Mouse (Mus musculus) neural tube, embryonic 14.5 days (tissue): Measurements from ENCODE around the gene BC005537. TPM values are rescaled to one million over a fixed set of nuclear protein-coding genes. Genes with fewer than 3 reads are reported as not detected.
"Not testable (repeated sequence)": the region's sequence is repeated elsewhere in the genome, so short reads cannot be mapped to it uniquely, and the experiment has no call there.

ENCODE experiments used
- ATAC-seq: fragments of 200-750 bp; cut with Nextera tagmentation; 2 replicates; pipeline ENCODE4 v1.8.0; 2017; ENCODE audit warnings: low read depth, mild to moderate bottlenecking, moderate TSS enrichment, moderate library complexity
- H3K27ac ChIP-seq: fragments of 300-500 bp; sonication (generic); 2 replicates; pipeline ENCODE4 v1.5.1; 2014; ENCODE audit warnings: low read depth, mild to moderate bottlenecking, control low read depth, low read length, moderate library complexity, mixed read lengths
- H3K27me3 ChIP-seq: fragments of 300-500 bp; sonication (generic); 2 replicates; pipeline ENCODE4 v1.6.1; 2014; ENCODE audit warnings: low read length; ENCODE audit not compliant: control insufficient read depth, insufficient read depth
- H3K36me3 ChIP-seq: fragments of 300-500 bp; sonication (generic); 2 replicates; pipeline ENCODE4 v1.6.1; 2014; ENCODE audit warnings: low read length, mixed read lengths; ENCODE audit not compliant: control insufficient read depth, insufficient read depth
- H3K4me1 ChIP-seq: fragments of 300-500 bp; sonication (generic); 2 replicates; pipeline ENCODE4 v1.6.1; 2014; ENCODE audit warnings: low read length; ENCODE audit not compliant: control insufficient read depth, insufficient read depth
- H3K4me2 ChIP-seq: fragments of 300-500 bp; sonication (generic); 2 replicates; pipeline ENCODE4 v1.6.1; 2014; ENCODE audit warnings: mild to moderate bottlenecking, low read depth, low read length, control low read depth
- H3K4me3 ChIP-seq: fragments of 300-500 bp; sonication (generic); 2 replicates; pipeline ENCODE4 v1.5.1; 2014; ENCODE audit warnings: low read depth, low read length, control low read depth, mixed read lengths
- H3K9ac ChIP-seq: fragments of 300-500 bp; sonication (generic); replicated peaks from 2 replicates; pipeline ENCODE4 v1.6.1; 2014; ENCODE audit warnings: low read depth, mild to moderate bottlenecking, control low read depth, low read length, mixed read lengths
- H3K9me3 ChIP-seq: fragments of 300-500 bp; sonication (generic); 2 replicates; pipeline ENCODE4 v1.6.1; 2016; ENCODE audit warnings: low read length; ENCODE audit not compliant: control insufficient read depth
- WGBS: fragments of 180-500 bp; shearing (Covaris S2); extraction: QIAGEN DNeasy Blood & Tissue Kit; methylation state at CpG from one replicate; pipeline ENCODE4 v1.1.7; 2014; 5-methylcytosine and 5-hydroxymethylcytosine counted together
- polyA plus RNA-seq: library from polyadenylated mRNA; unstranded; fragments of >200 nt; fragmentation: Nextera tagmentation; extraction: Ambion mirVana; gene quantifications from 2 replicates; pipeline ENCODE4 v1.2.1, GENCODE M21; 2014

Gene BC005537
- polyA plus RNA-seq, 1 experiment from 2014 or later: 51.9 TPM

- not testable (repeated sequence) for H3K27me3 ChIP-seq, ATAC-seq, H3K36me3 ChIP-seq, H3K9me3 ChIP-seq, H3K4me1 ChIP-seq, H3K9ac ChIP-seq, H3K4me3 ChIP-seq, H3K4me2 ChIP-seq, H3K27ac ChIP-seq
- 81% methylated on average over 4 of the region's 4 CpGs for WGBS
Observed at GRCm38 (mm10) chr13:24767809-24768208, 33.6 kb upstream of the BC005537 start.

- not testable (repeated sequence) for H3K4me2 ChIP-seq, H3K9me3 ChIP-seq, H3K27me3 ChIP-seq, H3K36me3 ChIP-seq, ATAC-seq, H3K4me1 ChIP-seq, H3K9ac ChIP-seq, H3K27ac ChIP-seq, H3K4me3 ChIP-seq
- WGBS: 95% methylated on average over 10 of the region's 10 CpGs
Observed at GRCm38 (mm10) chr13:24771482-24771881, 30.0 kb upstream of the BC005537 start.

- Histone ChIP-seq H3K4me3 (no peak overlapping the region), H3K4me1 (no peaks in the 10 kb centered on the region), H3K27ac (no peak overlapping the region), H3K9me3 (no peaks in the 10 kb centered on the region), H3K4me2 (no peak overlapping the region), H3K27me3 (no peaks in the 10 kb centered on the region), H3K9ac (no peak overlapping the region), H3K36me3 (no peaks in the 10 kb centered on the region)
- ATAC-seq: no peak
- WGBS: 55% methylated on average over 7 of the region's 7 CpGs
Observed at GRCm38 (mm10) chr13:24776146-24776844, 25.2 kb upstream of the BC005537 start.

- 0 out of 2 replicates have a peak, but pooled peaks cover 3% of the 10 kb centered on the region for H3K4me1 ChIP-seq
- H3K9ac ChIP-seq: no peak overlapping the region
- no peak overlapping the region for H3K27ac ChIP-seq
- H3K36me3 ChIP-seq: no peaks in the 10 kb centered on the region
- 83% methylated on average over 2 of the region's 2 CpGs for WGBS
- no peak for ATAC-seq
- no peak overlapping the region for H3K4me2 ChIP-seq
- no peaks in the 10 kb centered on the region for H3K9me3 ChIP-seq
- no peaks in the 10 kb centered on the region for H3K27me3 ChIP-seq
- no peak overlapping the region for H3K4me3 ChIP-seq
Observed at GRCm38 (mm10) chr13:24778026-24778425, 23.4 kb upstream of the BC005537 start.

GRCm38 (mm10) chr13:24778706-24779380, 22.6 kb upstream of the BC005537 start:
- ATAC-seq: no peak
- H3K4me3 ChIP-seq: no peak overlapping the region
- H3K27me3 ChIP-seq: no peaks in the 10 kb centered on the region
- H3K27ac ChIP-seq: no peak overlapping the region
- H3K36me3 ChIP-seq: no peaks in the 10 kb centered on the region
- no peaks in the 10 kb centered on the region for H3K9me3 ChIP-seq
- 91% methylated on average over 8 of the region's 8 CpGs for WGBS
- H3K4me2 ChIP-seq: no peak overlapping the region
- H3K4me1 ChIP-seq: 0 out of 2 replicates have a peak, but pooled peaks cover 3% of the 10 kb centered on the region
- H3K9ac ChIP-seq: no peak overlapping the region

GRCm38 (mm10) chr13:24781916-24782315, 19.5 kb upstream of the BC005537 start:
- ATAC-seq: no peak; the same call in 1 of the 2 replicates
- H3K27ac ChIP-seq: no peak overlapping the region
- no peaks in the 10 kb centered on the region for H3K9me3 ChIP-seq
- no peaks in the 10 kb centered on the region for H3K36me3 ChIP-seq
- no peak overlapping the region for H3K4me2 ChIP-seq
- WGBS: 59% methylated on average over 5 of the region's 5 CpGs
- no peaks in the 10 kb centered on the region for H3K27me3 ChIP-seq
- no peak overlapping the region for H3K9ac ChIP-seq
- H3K4me3 ChIP-seq: no peak overlapping the region
- 0 out of 2 replicates have a peak, but pooled peaks cover 3% of the 10 kb centered on the region for H3K4me1 ChIP-seq

GRCm38 (mm10) chr13:24786014-24786490, 15.4 kb upstream of the BC005537 start:
- H3K4me3 ChIP-seq: no peak overlapping the region
- no peaks in the 10 kb centered on the region for H3K9me3 ChIP-seq
- H3K36me3 ChIP-seq: no peaks in the 10 kb centered on the region
- no peak overlapping the region for H3K4me2 ChIP-seq
- WGBS: 55% methylated on average over 11 of the region's 11 CpGs
- no peak overlapping the region for H3K27ac ChIP-seq
- H3K27me3 ChIP-seq: no peaks in the 10 kb centered on the region
- H3K4me1 ChIP-seq: 0 out of 2 replicates have a peak, but pooled peaks cover 3% of the 10 kb centered on the region
- no peak overlapping the region for H3K9ac ChIP-seq
- no peak for ATAC-seq

GRCm38 (mm10) chr13:24787477-24787876, 14.0 kb upstream of the BC005537 start:
- Histone ChIP-seq H3K27ac (no peak overlapping the region), H3K4me1 (no peaks in the 10 kb centered on the region), H3K9ac (no peak overlapping the region), H3K27me3 (no peaks in the 10 kb centered on the region), H3K4me3 (no peak overlapping the region), H3K9me3 (no peaks in the 10 kb centered on the region), H3K36me3 (no peaks in the 10 kb centered on the region), H3K4me2 (no peak overlapping the region)
- no peak for ATAC-seq
- WGBS: 86% methylated on average over 5 of the region's 5 CpGs

GRCm38 (mm10) chr13:24791349-24791748, 10.1 kb upstream of the BC005537 start:
- no peak overlapping the region for H3K27ac ChIP-seq
- H3K9ac ChIP-seq: no peak overlapping the region
- no peaks in the 10 kb centered on the region for H3K36me3 ChIP-seq
- 84% methylated on average over 2 of the region's 2 CpGs for WGBS
- no peaks in the 10 kb centered on the region for H3K4me1 ChIP-seq
- H3K4me3 ChIP-seq: no peak overlapping the region
- no peaks in the 10 kb centered on the region for H3K27me3 ChIP-seq
- H3K9me3 ChIP-seq: no peaks in the 10 kb centered on the region
- ATAC-seq: no peak
- no peak overlapping the region for H3K4me2 ChIP-seq
